8 mouse cellular contexts compared by ENCODE assay signal in genomic region chr7:101296252-101297022, GRCm38 (mm10). TPM values are rescaled to one million over a fixed set of nuclear protein-coding genes. Genes with fewer than 3 reads are reported as not detected.
DNase-seq lines count a peak whose midpoint lies in the region; ATAC-seq and TF ChIP-seq lines count a peak whose summit lies in the region.

No protein-coding gene starts in this region.

- peak overlapping the region; percentile 68 for H3K4me2 ChIP-seq in forebrain, postnatal 0 days (ENCODE audit: low read depth)
- peak overlapping the region; percentile 54 for H3K4me2 ChIP-seq in hindbrain, postnatal 0 days (ENCODE audit: low read depth, low read length)

- 10% methylated on average over 35 of the region's 35 CpGs for WGBS in forebrain, postnatal 0 days
- 10% methylated on average over 35 of the region's 35 CpGs for WGBS in hindbrain, postnatal 0 days

- no peak for TF ChIP-seq CTCF in ES-Bruce4 (IDR thresholded peaks at IDR 0.05; ENCODE audit: low read depth, low read length)
- TF ChIP-seq CTCF in forebrain, postnatal 0 days (IDR thresholded peaks at IDR 0.05; ENCODE audit: low read depth), result peak; percentile 75
- TF ChIP-seq CTCF in hindbrain, postnatal 0 days (IDR thresholded peaks at IDR 0.05; ENCODE audit: low read depth), result peak; percentile 71

- no peak overlapping the region for H3K27ac ChIP-seq in ES-Bruce4 (ENCODE audit: insufficient read depth, low read length)
- peak overlapping the region; percentile 62 for H3K27ac ChIP-seq in forebrain, postnatal 0 days (ENCODE audit: low read depth, low read length)
- peak overlapping the region; percentile 48; the same call in 1 of the 2 replicates for H3K27ac ChIP-seq in hindbrain, postnatal 0 days

- no peaks in the 10 kb centered on the region for H3K27me3 ChIP-seq in ES-Bruce4 (ENCODE audit: control insufficient read depth, insufficient read depth, low read length, poor library complexity, severe bottlenecking)
- H3K27me3 ChIP-seq in forebrain, postnatal 0 days (ENCODE audit: insufficient read depth, low read length), result no peaks in the 10 kb centered on the region
- no peaks in the 10 kb centered on the region for H3K27me3 ChIP-seq in hindbrain, postnatal 0 days (ENCODE audit: insufficient read depth, low read length)

- peak; percentile 97 for ATAC-seq in forebrain, postnatal 0 days
- peak; percentile 91 for ATAC-seq in hindbrain, postnatal 0 days

- peaks cover 3% of the 10 kb centered on the region for H3K4me1 ChIP-seq in ES-Bruce4 (ENCODE audit: control insufficient read depth, insufficient read depth, low read length)
- peaks cover 9% of the 10 kb centered on the region; the same call in 1 of the 2 replicates for H3K4me1 ChIP-seq in forebrain, postnatal 0 days (ENCODE audit: insufficient read depth)
- peaks cover 11% of the 10 kb centered on the region; the same call in 1 of the 2 replicates for H3K4me1 ChIP-seq in hindbrain, postnatal 0 days (ENCODE audit: insufficient read depth, low read length)

- TF ChIP-seq POLR2A in ES-Bruce4 (IDR thresholded peaks at IDR 0.05; ENCODE audit: insufficient read depth, low read length), result no peak

- peak; percentile 90 for DNase-seq in cerebellum, adult 18-20 months
- peak; percentile 96 for DNase-seq in forebrain, postnatal 0 days
- peak; percentile 93 for DNase-seq in hindbrain, postnatal 0 days (ENCODE audit: low spot score)
- peak; percentile 90 to 91 for DNase-seq in left cerebral cortex, adult 18-20 months (ENCODE audit: low spot score in 2 of 2)
- DNase-seq in lung, postnatal 14 days, result peak; percentile 81
- peak; percentile 88 for DNase-seq in retina, embryonic 14.5 days (ENCODE audit: low spot score)
- DNase-seq in urinary bladder, postnatal 14 days (ENCODE audit: low spot score), result peak; percentile 83

- H3K9me3 ChIP-seq in ES-Bruce4 (replicated peaks; ENCODE audit: control insufficient read depth, insufficient read depth, low read length, poor library complexity, severe bottlenecking), result no peaks in the 10 kb centered on the region
- no peaks in the 10 kb centered on the region for H3K9me3 ChIP-seq in forebrain, postnatal 0 days (ENCODE audit: low read length)
- H3K9me3 ChIP-seq in hindbrain, postnatal 0 days (ENCODE audit: low read length), result no peaks in the 10 kb centered on the region

- peak overlapping the region; percentile 24; the same call in 1 of the 2 replicates for H3K9ac ChIP-seq in ES-Bruce4 (ENCODE audit: low read depth, poor library complexity, severe bottlenecking)
- H3K9ac ChIP-seq in forebrain, postnatal 0 days, result peak overlapping the region; percentile 51
- peak overlapping the region; percentile 49 for H3K9ac ChIP-seq in hindbrain, postnatal 0 days (replicated peaks; ENCODE audit: low read length)

- no peaks in the 10 kb centered on the region for H3K36me3 ChIP-seq in ES-Bruce4 (ENCODE audit: control insufficient read depth, insufficient read depth, low read length, poor library complexity, severe bottlenecking)
- H3K36me3 ChIP-seq in forebrain, postnatal 0 days (ENCODE audit: insufficient read depth), result no peaks in the 10 kb centered on the region
- H3K36me3 ChIP-seq in hindbrain, postnatal 0 days (ENCODE audit: insufficient read depth, low read length), result no peaks in the 10 kb centered on the region; the same call in 1 of the 2 replicates

- H3K4me3 ChIP-seq in ES-Bruce4 (ENCODE audit: low read depth, low read length), result peak overlapping the region; percentile 58
- H3K4me3 ChIP-seq in forebrain, postnatal 0 days (ENCODE audit: low read depth, low read length), result peak overlapping the region; percentile 47
- H3K4me3 ChIP-seq in hindbrain, postnatal 0 days (ENCODE audit: low read length), result peak overlapping the region; percentile 33

- TF ChIP-seq EP300 in ES-Bruce4 (IDR thresholded peaks at IDR 0.05; ENCODE audit: insufficient read depth, low read depth, low read length), result peak; percentile 45; the same call in 1 of the 2 replicates

RNA-seq across cellular contexts. Expression of gene Atg16l2, which starts 5.6 kb away (rescaled TPM):
- 23.4 and 25.8 TPM in 2 replicates for polyA plus RNA-seq in ES-Bruce4 (2011; ENCODE audit: insufficient read depth, insufficient read length, low read depth, missing spikeins)
- 35.3 and 51.9 TPM in 2 replicates for total RNA-seq in forebrain, postnatal 0 days (2014; rRNA removed)
- polyA plus RNA-seq in forebrain, postnatal 0 days (2015; fragmentation: Nextera tagmentation; extraction: Ambion mirVana), result 13.9 and 21.6 TPM in 2 replicates
- 16.9 and 49.3 TPM in 2 replicates for total RNA-seq in hindbrain, postnatal 0 days (2014; rRNA removed)
- 18.8 and 20.6 TPM in 2 replicates for polyA plus RNA-seq in hindbrain, postnatal 0 days (2015; fragmentation: Nextera tagmentation; extraction: Ambion mirVana)
- 10 to 100 TPM; 59.1 to 62.5 TPM for total RNA-seq in left cerebral cortex, adult 18-20 months (2021)

RNA-seq across cellular contexts. Expression of gene Stard10, which starts 20.4 kb away (rescaled TPM):
- polyA plus RNA-seq in ES-Bruce4 (2011; ENCODE audit: insufficient read depth, insufficient read length, low read depth, missing spikeins), result 54.3 and 58.2 TPM in 2 replicates
- total RNA-seq in forebrain, postnatal 0 days (2014; rRNA removed), result 17.3 and 24.5 TPM in 2 replicates
- polyA plus RNA-seq in forebrain, postnatal 0 days (2015; fragmentation: Nextera tagmentation; extraction: Ambion mirVana), result 11.0 and 12.2 TPM in 2 replicates
- 39.3 and 53.4 TPM in 2 replicates for total RNA-seq in hindbrain, postnatal 0 days (2014; rRNA removed)
- polyA plus RNA-seq in hindbrain, postnatal 0 days (2015; fragmentation: Nextera tagmentation; extraction: Ambion mirVana), result 17.2 and 20.1 TPM in 2 replicates
- total RNA-seq in left cerebral cortex, adult 18-20 months (2021), result 10 to 100 TPM; 90.2 to 96.6 TPM

RNA-seq across cellular contexts. Expression of gene Arap1, which starts 51.4 kb away (rescaled TPM):
- 28.2 and 31.5 TPM in 2 replicates for polyA plus RNA-seq in ES-Bruce4 (2011; ENCODE audit: insufficient read depth, insufficient read length, low read depth, missing spikeins)
- 14.3 and 15.8 TPM in 2 replicates for total RNA-seq in forebrain, postnatal 0 days (2014; rRNA removed)
- polyA plus RNA-seq in forebrain, postnatal 0 days (2015; fragmentation: Nextera tagmentation; extraction: Ambion mirVana), result 8.0 and 10.5 TPM in 2 replicates
- 19.2 and 44.0 TPM in 2 replicates for total RNA-seq in hindbrain, postnatal 0 days (2014; rRNA removed)
- polyA plus RNA-seq in hindbrain, postnatal 0 days (2015; fragmentation: Nextera tagmentation; extraction: Ambion mirVana), result 9.2 and 10.5 TPM in 2 replicates
- 10 to 100 TPM; 15.6 to 24.1 TPM for total RNA-seq in left cerebral cortex, adult 18-20 months (2021)
